Mouse (Mus musculus) embryonic facial prominence, embryonic 13.5 days (tissue): ENCODE results near the gene Aoc1. TPM values are rescaled to one million over a fixed set of nuclear protein-coding genes. Genes with fewer than 3 reads are reported as not detected.
"Not testable (repeated sequence)": the region's sequence is repeated elsewhere in the genome, so short reads cannot be mapped to it uniquely, and the experiment has no call there.

Experiments used
- ATAC-seq: fragments of 200-750 bp; cut with Nextera tagmentation; 2 replicates; pipeline ENCODE4 v1.8.0; 2017; ENCODE audit warnings: low read depth; ENCODE audit not compliant: insufficient number of reproducible peaks, insufficient read depth, low FRiP score, low TSS enrichment
- H3K27ac ChIP-seq: fragments of 300-500 bp; sonication (generic); 2 replicates; pipeline ENCODE4 v1.5.1; 2015; ENCODE audit warnings: moderate library complexity, mild to moderate bottlenecking, inconsistent platforms
- H3K27me3 ChIP-seq: fragments of 300-500 bp; sonication (generic); 2 replicates; pipeline ENCODE4 v1.6.1; 2015; ENCODE audit warnings: mild to moderate bottlenecking, inconsistent platforms
- H3K36me3 ChIP-seq: fragments of 300-500 bp; sonication (generic); 2 replicates; pipeline ENCODE4 v1.6.1; 2015; ENCODE audit warnings: mild to moderate bottlenecking, inconsistent platforms
- H3K4me1 ChIP-seq: fragments of 300-500 bp; sonication (generic); 2 replicates; pipeline ENCODE4 v1.6.1; 2015; ENCODE audit warnings: inconsistent platforms
- H3K4me2 ChIP-seq: fragments of 300-500 bp; sonication (generic); 2 replicates; pipeline ENCODE4 v1.6.1; 2015; ENCODE audit warnings: moderate library complexity, mild to moderate bottlenecking, inconsistent platforms
- H3K4me3 ChIP-seq: fragments of 300-500 bp; sonication (generic); 2 replicates; pipeline ENCODE4 v1.5.1; 2015; ENCODE audit warnings: mild to moderate bottlenecking, inconsistent platforms
- H3K9ac ChIP-seq: fragments of 300-500 bp; sonication (generic); 2 replicates; pipeline ENCODE4 v1.6.1; 2015; ENCODE audit warnings: mild to moderate bottlenecking, inconsistent platforms
- H3K9me3 ChIP-seq: fragments of 300-500 bp; sonication (generic); 2 replicates; pipeline ENCODE4 v1.6.1; 2016; ENCODE audit warnings: inconsistent platforms
- WGBS: fragments of 180-500 bp; shearing (Covaris S2); methylation state at CpG from one replicate; pipeline ENCODE4 v1.1.7; 2015; ENCODE audit warnings: mixed read lengths; 5-methylcytosine and 5-hydroxymethylcytosine counted together
- polyA plus RNA-seq: library from polyadenylated mRNA; unstranded; fragments of >200 nt; fragmentation: Nextera tagmentation; extraction: Ambion mirVana; gene quantifications from 2 replicates; pipeline ENCODE4 v1.2.1, GENCODE M21; 2015

Gene Aoc1
- polyA plus RNA-seq, 1 experiment from 2014 or later = not detected

- H3K27ac ChIP-seq = no peak overlapping the region
- H3K4me3 ChIP-seq = no peak overlapping the region
- WGBS = 81% methylated on average over 8 of the region's 8 CpGs
- no peak overlapping the region for H3K4me2 ChIP-seq
- H3K27me3 ChIP-seq = no peaks in the 10 kb centered on the region
- no peaks in the 10 kb centered on the region for H3K36me3 ChIP-seq
- peaks cover 5% of the 10 kb centered on the region; the same call in 1 of the 2 replicates for H3K9me3 ChIP-seq
- ATAC-seq = no peak
- H3K4me1 ChIP-seq = no peaks in the 10 kb centered on the region
- no peak overlapping the region for H3K9ac ChIP-seq
Observed at GRCm38 (mm10) chr6:48894938-48895818, 22.5 kb downstream of the Aoc1 start.

- peaks cover 5% of the 10 kb centered on the region; the same call in 1 of the 2 replicates for H3K9me3 ChIP-seq
- no peaks in the 10 kb centered on the region for H3K36me3 ChIP-seq
- no peak overlapping the region for H3K27ac ChIP-seq
- no peak for ATAC-seq
- no peak overlapping the region for H3K9ac ChIP-seq
- no peak overlapping the region for H3K4me2 ChIP-seq
- no peaks in the 10 kb centered on the region for H3K27me3 ChIP-seq
- H3K4me1 ChIP-seq = no peaks in the 10 kb centered on the region
- H3K4me3 ChIP-seq = no peak overlapping the region
- 85% methylated on average over 5 of the region's 5 CpGs for WGBS
Observed at GRCm38 (mm10) chr6:48895941-48896340, 23.2 kb downstream of the Aoc1 start.

DNA sequence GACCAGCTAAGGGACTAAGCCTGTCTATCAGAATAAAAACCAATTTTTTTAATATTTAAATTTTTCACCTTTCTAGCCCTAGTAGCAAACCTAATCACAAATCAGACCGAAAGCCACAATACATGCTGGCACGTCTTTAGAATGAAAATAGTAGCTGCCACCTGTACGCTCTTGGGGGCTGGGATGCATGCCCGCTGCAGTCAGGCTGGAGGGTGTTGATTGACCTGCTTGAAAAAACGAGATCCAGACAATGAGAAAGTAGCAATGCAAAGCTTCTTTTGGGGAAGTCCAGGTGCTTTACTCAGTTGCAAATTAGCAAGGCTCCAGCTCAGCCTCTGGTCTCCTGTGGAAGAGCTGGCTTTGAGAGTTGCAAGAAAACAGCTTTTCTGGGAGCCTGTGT lies 24.3 kb downstream of the Aoc1 start:
- H3K9me3 ChIP-seq = peaks cover 5% of the 10 kb centered on the region; the same call in 1 of the 2 replicates

GRCm38 (mm10) chr6:48901316-48901715 lies 28.6 kb downstream of the Aoc1 start:
- not testable (repeated sequence) for H3K9me3 ChIP-seq, H3K4me1 ChIP-seq, H3K36me3 ChIP-seq, H3K27me3 ChIP-seq, H3K4me2 ChIP-seq, H3K9ac ChIP-seq, H3K27ac ChIP-seq, H3K4me3 ChIP-seq, ATAC-seq
- 92% methylated on average over 11 of the region's 11 CpGs for WGBS

More for the DNA sequence above, 24.3 kb downstream of the Aoc1 start:
- Histone ChIP-seq H3K4me2 (no peak overlapping the region), H3K9ac (no peak overlapping the region), H3K4me3 (no peak overlapping the region), H3K27me3 (no peaks in the 10 kb centered on the region), H3K4me1 (no peaks in the 10 kb centered on the region), H3K27ac (no peak overlapping the region), H3K36me3 (no peaks in the 10 kb centered on the region)
- no peak for ATAC-seq
- 78% methylated on average over 5 of the region's 5 CpGs for WGBS

- Histone ChIP-seq H3K27me3 (no peaks in the 10 kb centered on the region), H3K36me3 (no peaks in the 10 kb centered on the region), H3K27ac (no peak overlapping the region), H3K4me3 (no peak overlapping the region), H3K4me1 (no peaks in the 10 kb centered on the region; the same call in 1 of the 2 replicates), H3K4me2 (no peak overlapping the region), H3K9ac (no peak overlapping the region), H3K9me3 (no peaks in the 10 kb centered on the region)
- 80% methylated on average over 17 of the region's 17 CpGs for WGBS
- ATAC-seq = no peak
Observed at GRCm38 (mm10) chr6:48902511-48903406, 30.1 kb downstream of the Aoc1 start.

- Histone ChIP-seq H3K27ac (no peak overlapping the region), H3K9me3 (no peaks in the 10 kb centered on the region), H3K36me3 (no peaks in the 10 kb centered on the region), H3K4me3 (no peak overlapping the region), H3K9ac (no peak overlapping the region), H3K4me1 (no peaks in the 10 kb centered on the region; the same call in 1 of the 2 replicates), H3K4me2 (no peak overlapping the region), H3K27me3 (no peaks in the 10 kb centered on the region)
- no peak for ATAC-seq
- 72% methylated on average over 4 of the region's 4 CpGs for WGBS
Observed at GRCm38 (mm10) chr6:48903437-48903836, 30.7 kb downstream of the Aoc1 start.

- Histone ChIP-seq H3K9me3 (no peaks in the 10 kb centered on the region), H3K9ac (no peak overlapping the region), H3K36me3 (no peaks in the 10 kb centered on the region), H3K27ac (no peak overlapping the region), H3K4me1 (no peaks in the 10 kb centered on the region; the same call in 1 of the 2 replicates), H3K4me3 (no peak overlapping the region), H3K4me2 (no peak overlapping the region), H3K27me3 (no peaks in the 10 kb centered on the region)
- no peak for ATAC-seq
- 92% methylated on average over 13 of the region's 13 CpGs for WGBS
Observed at GRCm38 (mm10) chr6:48905606-48906005, 32.9 kb downstream of the Aoc1 start.

DNA sequence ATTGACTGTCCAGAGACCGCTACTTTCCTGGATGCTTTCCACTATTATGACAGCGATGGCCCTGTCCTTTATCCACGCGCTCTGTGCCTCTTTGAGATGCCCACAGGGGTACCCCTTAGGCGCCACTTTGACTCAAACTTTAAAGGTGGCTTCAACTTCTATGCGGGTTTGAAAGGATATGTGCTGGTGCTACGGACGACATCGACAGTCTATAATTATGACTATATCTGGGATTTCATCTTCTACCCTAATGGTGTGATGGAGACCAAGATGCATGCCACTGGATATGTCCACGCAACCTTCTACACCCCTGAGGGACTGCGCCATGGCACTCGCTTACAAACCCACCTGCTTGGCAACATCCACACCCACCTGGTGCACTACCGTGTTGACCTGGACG lies 33.7 kb downstream of the Aoc1 start:
- no peaks in the 10 kb centered on the region for H3K27me3 ChIP-seq
- H3K36me3 ChIP-seq = no peaks in the 10 kb centered on the region
- H3K4me1 ChIP-seq = no peaks in the 10 kb centered on the region; the same call in 1 of the 2 replicates
- ATAC-seq = no peak
- H3K9me3 ChIP-seq = no peaks in the 10 kb centered on the region
- H3K27ac ChIP-seq = no peak overlapping the region
- H3K9ac ChIP-seq = no peak overlapping the region
- H3K4me3 ChIP-seq = no peak overlapping the region
- no peak overlapping the region for H3K4me2 ChIP-seq
- WGBS = 93% methylated on average over 14 of the region's 14 CpGs

DNA sequence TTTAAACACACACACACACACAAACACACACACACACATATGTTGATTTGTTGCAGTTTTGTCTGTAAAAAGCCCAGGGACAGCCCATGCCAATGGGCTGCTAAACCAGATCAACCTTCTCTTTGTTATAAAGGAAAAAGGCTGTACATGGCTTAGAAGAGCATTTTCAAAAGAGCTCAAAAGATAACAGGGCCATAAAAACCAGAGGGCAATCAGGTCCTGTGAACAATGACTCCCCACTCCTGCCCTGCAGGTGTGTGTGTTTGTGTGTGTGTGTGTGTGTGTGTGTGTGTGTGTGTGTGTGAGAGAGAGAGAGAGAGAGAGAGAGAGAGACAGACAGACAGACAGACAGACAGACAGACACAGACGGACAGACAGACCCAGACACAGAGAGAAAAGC lies 36.5 kb downstream of the Aoc1 start:
- ATAC-seq = no peak
- Histone ChIP-seq H3K27me3 (no peaks in the 10 kb centered on the region), H3K9ac (no peak overlapping the region), H3K4me1 (no peaks in the 10 kb centered on the region), H3K9me3 (no peaks in the 10 kb centered on the region), H3K4me3 (no peak overlapping the region), H3K36me3 (no peaks in the 10 kb centered on the region), H3K27ac (no peak overlapping the region), H3K4me2 (no peak overlapping the region)
- WGBS = 75% methylated on average over 1 of the region's 1 CpGs

DNA sequence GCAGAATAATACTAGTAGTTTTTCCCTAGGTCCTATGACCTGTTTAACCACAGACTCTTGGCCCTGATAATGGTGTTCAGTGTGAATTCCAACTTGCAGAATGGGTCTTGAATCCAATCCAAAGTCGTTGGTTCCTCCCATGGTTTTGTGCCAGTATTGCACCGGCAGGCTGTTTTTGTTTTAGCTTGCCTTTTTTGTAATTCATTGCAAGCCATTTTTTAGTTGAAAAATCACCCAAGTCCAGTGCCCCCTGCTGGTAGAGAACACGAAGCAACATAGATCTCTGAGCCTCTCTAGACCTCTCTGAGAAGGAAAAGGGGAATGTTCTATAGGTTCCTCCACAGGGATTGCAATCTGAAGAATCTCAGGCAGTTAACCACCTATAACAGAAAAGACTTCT lies 39.3 kb downstream of the Aoc1 start:
- Histone ChIP-seq H3K4me2 (no peak overlapping the region), H3K27me3 (no peaks in the 10 kb centered on the region), H3K9ac (no peak overlapping the region), H3K36me3 (no peaks in the 10 kb centered on the region), H3K9me3 (no peaks in the 10 kb centered on the region), H3K4me1 (no peaks in the 10 kb centered on the region), H3K4me3 (no peak overlapping the region), H3K27ac (no peak overlapping the region)
- WGBS = 36% methylated on average over 3 of the region's 3 CpGs
- no peak for ATAC-seq

GRCm38 (mm10) chr6:48913587-48913986 lies 40.9 kb downstream of the Aoc1 start:
- Histone ChIP-seq H3K4me1 (no peaks in the 10 kb centered on the region), H3K9me3 (no peaks in the 10 kb centered on the region), H3K27me3 (no peaks in the 10 kb centered on the region), H3K36me3 (no peaks in the 10 kb centered on the region), H3K4me3 (no peak overlapping the region), H3K9ac (no peak overlapping the region), H3K4me2 (no peak overlapping the region), H3K27ac (no peak overlapping the region)
- WGBS = 95% methylated on average over 2 of the region's 2 CpGs
- no peak for ATAC-seq
